Mouse (Mus musculus) retina, postnatal 7 days (tissue): ENCODE measurements around the gene Spata9.

ENCODE experiments used
- DNase-seq: peaks from one replicate; pipeline ENCODE4 v3.0.0-alpha.2; 2012; ENCODE audit warnings: low read depth, low spot score

Gene Spata9

DNA sequence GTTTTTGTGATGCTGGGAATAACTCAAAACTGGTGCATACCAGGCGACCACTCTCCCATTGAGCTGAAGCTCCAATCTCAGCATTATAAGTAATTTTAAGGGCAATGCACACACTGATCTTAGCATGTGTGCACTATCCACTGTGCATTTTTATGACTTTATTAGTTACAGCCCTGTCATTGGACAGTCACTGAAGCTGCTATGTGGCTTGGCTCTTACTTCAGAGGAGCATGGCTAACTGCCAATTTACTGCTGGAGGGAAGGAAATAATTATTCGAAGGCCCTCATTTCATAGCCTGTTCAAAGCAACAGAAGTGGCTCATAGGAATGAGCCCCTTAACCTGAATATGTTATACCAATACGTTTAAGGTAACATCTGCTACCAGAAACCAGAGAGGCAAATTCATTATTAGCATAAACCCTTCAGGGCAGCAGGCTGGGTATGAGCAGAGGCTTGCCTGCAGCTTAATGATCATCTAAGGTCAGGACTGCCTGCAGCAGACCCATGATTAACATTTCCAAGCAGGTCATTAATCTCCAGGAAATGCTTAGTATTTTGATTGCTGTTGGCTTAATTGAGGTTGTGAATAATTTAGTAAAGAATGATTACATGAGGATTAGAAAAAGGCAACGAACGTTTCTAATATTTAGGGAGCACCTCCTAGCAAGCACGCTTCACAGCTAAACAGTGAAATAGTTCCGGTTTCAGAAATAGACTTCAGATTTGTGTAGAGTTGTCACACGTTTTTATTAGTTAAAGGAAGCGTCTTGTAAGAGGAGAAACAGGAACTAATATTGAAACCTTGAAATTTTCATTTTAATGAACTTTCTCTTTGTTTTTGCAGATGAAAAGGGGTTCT is 25.4 kb downstream of the Spata9 start:
- no peak for DNase-seq

DNA sequence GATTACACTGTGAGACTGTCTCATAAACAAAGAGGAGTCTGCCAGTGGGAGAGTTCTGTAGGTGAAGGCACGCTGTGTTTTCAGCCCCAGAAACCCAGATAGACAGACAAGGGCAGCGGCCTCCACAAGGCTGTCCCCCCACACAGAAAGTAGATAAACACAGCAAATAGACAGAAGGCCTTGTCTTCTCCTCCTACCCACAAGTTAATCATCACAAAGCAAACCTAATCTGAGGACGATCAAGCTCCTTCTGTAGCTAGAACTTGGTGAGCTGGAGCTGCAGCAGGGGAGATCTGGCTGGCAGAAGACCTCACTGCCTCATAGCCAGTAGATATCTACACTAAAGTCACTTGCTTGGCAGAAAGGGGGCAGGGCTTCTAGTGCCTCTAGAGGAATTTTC is 36.3 kb downstream of the Spata9 start:
- no peak for DNase-seq

DNA sequence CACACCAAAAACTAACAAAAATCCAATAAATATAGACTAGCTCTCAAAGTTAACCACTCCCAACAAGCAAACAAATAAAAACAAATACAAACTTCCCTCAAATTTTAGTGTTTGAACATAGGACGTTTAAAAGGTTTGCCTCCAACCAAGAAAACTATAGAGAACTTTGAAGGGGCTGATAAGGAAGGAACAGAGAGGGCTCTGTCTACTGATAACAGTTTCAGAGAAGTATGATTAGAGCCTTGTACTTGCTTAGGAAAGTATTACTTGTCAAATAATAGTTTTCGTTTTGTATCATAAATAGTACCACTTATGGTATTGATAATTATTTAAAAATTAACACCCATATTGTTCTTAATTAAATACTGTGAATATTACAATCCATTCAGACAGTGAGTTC is 47.6 kb downstream of the Spata9 start:
- DNase-seq, result no peak

DNA sequence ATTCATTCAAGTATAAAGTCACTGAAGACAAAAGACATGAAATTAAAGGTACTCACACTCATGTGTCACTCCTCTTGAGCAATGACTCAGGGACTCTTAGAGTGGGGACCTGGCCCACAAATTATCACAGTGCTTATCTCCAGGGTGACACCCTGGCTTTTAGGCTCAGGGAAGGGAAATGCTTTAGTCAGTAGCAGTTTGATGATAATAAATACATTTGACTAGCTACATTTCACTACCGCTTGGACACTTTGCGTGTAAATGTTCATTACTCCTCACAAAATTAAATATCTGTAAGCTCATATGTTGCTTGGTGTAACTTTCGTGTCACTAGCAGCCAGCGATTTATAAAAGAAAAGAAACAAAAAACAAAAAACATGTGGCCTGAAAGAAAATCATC is 50.5 kb downstream of the Spata9 start:
- DNase-seq, result no peak

DNA sequence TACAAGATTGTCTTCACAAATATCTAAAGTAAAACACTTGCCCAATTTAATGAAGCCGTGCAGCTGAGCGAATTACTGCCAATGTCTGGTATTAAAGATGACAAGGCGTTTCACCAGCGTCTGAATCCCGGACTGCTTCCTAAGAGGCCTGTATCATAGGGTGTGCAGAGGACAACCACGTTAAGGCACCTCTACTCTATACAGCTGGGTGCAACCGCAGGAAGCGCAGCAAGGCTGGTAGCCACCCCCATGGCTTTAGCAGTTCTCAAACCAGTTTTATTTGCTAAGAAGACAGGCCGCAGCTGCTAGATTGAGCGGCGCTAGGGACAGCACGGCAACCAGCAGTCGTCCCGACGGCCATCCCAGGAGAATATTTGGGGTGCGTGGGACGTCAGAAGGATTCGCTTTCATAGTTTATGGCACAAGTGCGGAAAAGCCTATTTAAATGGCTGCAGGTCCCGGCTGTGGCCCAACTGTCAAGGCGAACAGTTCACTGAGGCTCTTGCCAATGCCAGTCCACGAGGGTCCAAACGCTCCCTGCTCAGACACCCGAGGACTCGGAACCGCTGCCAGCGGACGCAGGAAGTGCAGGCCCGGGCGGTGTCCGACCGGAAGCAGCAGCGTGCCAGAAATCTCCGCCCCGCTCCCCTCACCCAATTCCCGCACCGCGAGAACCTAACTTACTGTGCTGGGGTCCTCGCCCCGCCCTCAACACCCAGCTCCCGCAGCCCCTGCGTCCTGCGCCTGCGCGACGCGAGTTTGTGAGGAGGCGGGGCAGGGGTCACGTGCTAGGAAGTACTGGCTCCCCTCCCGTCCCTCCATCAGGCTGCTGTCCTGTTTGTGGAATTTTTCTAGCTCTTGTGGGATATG is 51.3 kb downstream of the Spata9 start, which contains the start of gene Rfesd:
Gene Rfesd, minus strand, starts transcription at position 746 of the 870 bp plus-strand sequence.
- peak; percentile 97 for DNase-seq

DNA sequence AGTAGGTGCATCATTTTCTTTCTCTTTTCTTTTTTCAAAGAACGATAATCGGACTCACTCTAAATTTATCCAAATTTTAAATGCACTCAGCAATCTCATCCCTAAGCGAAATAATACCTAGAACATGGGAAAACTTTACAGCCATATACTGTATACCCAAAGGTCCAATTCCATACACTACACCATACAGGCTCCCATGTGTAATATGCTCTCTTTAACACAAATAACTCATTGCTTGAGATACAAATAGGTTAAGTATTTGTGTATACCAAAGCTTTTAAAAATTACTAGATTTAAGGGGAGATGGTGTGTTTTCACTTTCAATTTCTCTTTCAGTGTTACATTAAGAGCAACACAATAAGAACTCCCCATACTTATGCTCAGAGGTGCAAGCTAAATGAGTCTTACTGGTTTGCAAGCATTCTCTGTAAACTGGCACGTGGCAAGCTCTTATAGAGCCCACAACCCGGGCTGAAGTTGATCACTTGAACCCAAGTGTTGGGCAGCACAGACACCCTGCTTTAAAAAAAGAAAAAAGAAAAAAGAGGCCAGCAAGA is 52.0 kb downstream of the Spata9 start:
- no peak for DNase-seq

DNA sequence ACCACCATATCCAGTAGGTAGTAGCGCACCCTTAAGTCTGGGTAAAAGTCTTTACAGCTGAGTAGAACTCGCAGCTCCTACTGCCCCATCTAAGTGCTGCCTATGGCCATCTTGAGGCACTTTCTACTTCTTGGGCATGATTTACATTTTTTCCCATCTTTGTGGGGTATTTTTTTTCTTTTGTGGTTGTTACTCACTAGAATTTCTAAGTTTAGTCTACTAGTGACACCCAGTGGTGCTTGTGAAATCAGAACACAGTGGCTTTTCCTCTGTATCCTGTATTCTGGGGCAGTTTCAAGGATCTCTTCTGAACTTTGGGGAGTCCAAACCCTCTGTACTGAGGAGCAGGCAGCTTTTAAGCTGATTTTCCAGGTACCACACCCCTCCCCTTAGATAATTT is 54.8 kb downstream of the Spata9 start:
- DNase-seq, result no peak

DNA sequence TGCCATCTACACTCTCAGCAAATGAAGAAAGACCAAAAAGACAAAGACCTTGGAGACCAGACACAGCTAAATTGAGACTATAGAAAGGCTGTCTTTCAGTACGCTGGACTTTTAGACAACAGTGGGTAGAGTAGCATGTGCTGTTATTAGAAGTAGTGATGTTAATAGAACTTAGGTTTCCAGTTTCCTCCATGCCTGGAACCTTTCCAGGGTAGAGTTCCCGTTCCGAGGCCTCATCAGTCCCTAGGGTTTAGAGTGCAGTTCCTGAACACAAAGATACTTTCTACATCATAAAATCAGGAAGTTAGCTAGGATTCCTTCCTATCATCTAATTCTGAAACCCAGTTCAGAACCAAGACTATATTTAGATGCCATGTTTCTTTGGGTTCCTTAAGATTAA is 57.6 kb downstream of the Spata9 start:
- no peak for DNase-seq

DNA sequence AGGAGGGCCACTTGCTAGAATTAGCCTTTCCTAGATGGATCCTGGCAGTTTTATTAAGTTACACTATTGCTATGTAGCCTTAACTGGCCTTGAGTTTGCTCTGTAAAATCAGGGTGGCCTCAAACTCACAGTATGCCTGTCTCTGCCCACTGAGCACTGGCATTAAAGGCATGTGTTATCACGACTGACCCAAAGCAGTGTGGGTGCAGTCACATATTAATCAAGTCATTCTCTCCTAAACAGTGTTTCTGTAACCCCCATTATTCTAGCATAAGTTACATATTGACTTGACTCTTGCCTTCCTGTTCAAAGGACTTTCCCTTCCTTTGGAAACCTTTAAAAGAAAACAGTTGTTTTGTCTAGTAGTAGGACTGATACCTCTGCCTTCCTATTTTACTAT is 75.5 kb downstream of the Spata9 start:
- no peak for DNase-seq

DNA sequence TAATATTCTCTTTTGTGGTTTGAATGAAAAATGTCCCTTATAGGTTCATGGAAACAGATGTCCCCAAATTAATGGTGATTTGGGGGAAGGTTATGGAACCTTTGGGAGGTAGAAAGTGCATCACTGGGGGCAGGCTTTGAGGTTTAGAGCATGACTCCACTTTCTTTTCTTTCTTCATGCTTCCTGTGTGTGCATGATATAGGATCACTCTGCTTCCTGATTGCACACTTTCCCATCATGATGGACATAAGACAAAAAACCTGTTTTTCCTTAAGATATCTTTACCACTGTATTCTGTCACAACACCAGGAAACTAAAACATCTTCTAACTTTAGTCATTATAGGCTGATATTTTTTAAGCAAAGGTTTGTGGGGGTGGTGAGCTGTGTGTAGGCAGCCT is 78.0 kb downstream of the Spata9 start:
- no peak for DNase-seq
